Mouse (Mus musculus) embryonic facial prominence, embryonic 12.5 days (tissue): ENCODE results near the gene Olfr1046. TPM values are rescaled to one million over a fixed set of nuclear protein-coding genes. Genes with fewer than 3 reads are reported as not detected.

ENCODE experiments used
- polyA plus RNA-seq: library from polyadenylated mRNA; unstranded; fragments of >200 nt; fragmentation: Nextera tagmentation; extraction: Ambion mirVana; gene quantifications from 2 replicates; pipeline ENCODE4 v1.2.1, GENCODE M21; 2016

The Olfr1046 gene
- polyA plus RNA-seq, 1 experiment from 2014 or later = not detected

Other genes starting within 250 kb of the Olfr1046 start
- not detected in 2 replicates for gene Olfr1029, start 245.4 kb downstream of the Olfr1046 start, polyA plus RNA-seq
- not detected in 2 replicates for gene Olfr1030, start 240.0 kb downstream of the Olfr1046 start, polyA plus RNA-seq
- gene Olfr1031, start 229.0 kb downstream of the Olfr1046 start, polyA plus RNA-seq = not detected in 2 replicates
- gene Olfr1032, start 213.8 kb downstream of the Olfr1046 start, polyA plus RNA-seq = not detected in 2 replicates
- gene Olfr1033, start 198.7 kb downstream of the Olfr1046 start, polyA plus RNA-seq = 0.78 TPM in 1 of 2 replicates, not detected in the other
- not detected in 2 replicates for gene Olfr1034, start 173.5 kb downstream of the Olfr1046 start, polyA plus RNA-seq
- not detected in 2 replicates for gene Olfr1036, start 145.3 kb downstream of the Olfr1046 start, polyA plus RNA-seq
- gene Olfr1037, start 131.9 kb downstream of the Olfr1046 start, polyA plus RNA-seq = not detected in 2 replicates
- gene Olfr1039, start 83.4 kb downstream of the Olfr1046 start, polyA plus RNA-seq = not detected in 2 replicates
- gene Olfr1040, start 72.6 kb downstream of the Olfr1046 start, polyA plus RNA-seq = not detected in 2 replicates
- gene Olfr1042, start 57.5 kb downstream of the Olfr1046 start, polyA plus RNA-seq = not detected in 2 replicates
- not detected in 2 replicates for gene Olfr1043, start 51.8 kb downstream of the Olfr1046 start, polyA plus RNA-seq
- not detected in 2 replicates for gene Olfr1044, start 41.5 kb downstream of the Olfr1046 start, polyA plus RNA-seq
- gene Olfr52, start 33.6 kb downstream of the Olfr1046 start, polyA plus RNA-seq = not detected in 2 replicates
- not detected in 2 replicates for gene Olfr1045, start 16.3 kb downstream of the Olfr1046 start, polyA plus RNA-seq
- gene Olfr1047, start 12.1 kb upstream of the Olfr1046 start, polyA plus RNA-seq = not detected in 2 replicates
- not detected in 2 replicates for gene Olfr1048, start 21.0 kb upstream of the Olfr1046 start, polyA plus RNA-seq
- not detected in 2 replicates for gene Olfr1049, start 39.0 kb upstream of the Olfr1046 start, polyA plus RNA-seq
- not detected in 2 replicates for gene Olfr1051, start 59.8 kb upstream of the Olfr1046 start, polyA plus RNA-seq
- not detected in 2 replicates for gene Olfr1052, start 73.1 kb upstream of the Olfr1046 start, polyA plus RNA-seq
- not detected in 2 replicates for gene Olfr1053, start 96.0 kb upstream of the Olfr1046 start, polyA plus RNA-seq
- gene Olfr1054, start 116.1 kb upstream of the Olfr1046 start, polyA plus RNA-seq = not detected in 2 replicates
- not detected in 2 replicates for gene Olfr1055, start 131.0 kb upstream of the Olfr1046 start, polyA plus RNA-seq
- gene Olfr1056, start 143.2 kb upstream of the Olfr1046 start, polyA plus RNA-seq = not detected in 2 replicates
- gene Olfr1057, start 159.1 kb upstream of the Olfr1046 start, polyA plus RNA-seq = not detected in 2 replicates
- not detected in 2 replicates for gene Olfr1058, start 169.2 kb upstream of the Olfr1046 start, polyA plus RNA-seq
- not detected in 2 replicates for gene Olfr1061, start 194.7 kb upstream of the Olfr1046 start, polyA plus RNA-seq
- not detected in 2 replicates for gene Olfr1062, start 207.4 kb upstream of the Olfr1046 start, polyA plus RNA-seq
- gene Olfr1065, start 231.3 kb upstream of the Olfr1046 start, polyA plus RNA-seq = not detected in 2 replicates
- not detected in 2 replicates for gene Olfr1066, start 237.0 kb upstream of the Olfr1046 start, polyA plus RNA-seq